In the genomic region with DNA sequence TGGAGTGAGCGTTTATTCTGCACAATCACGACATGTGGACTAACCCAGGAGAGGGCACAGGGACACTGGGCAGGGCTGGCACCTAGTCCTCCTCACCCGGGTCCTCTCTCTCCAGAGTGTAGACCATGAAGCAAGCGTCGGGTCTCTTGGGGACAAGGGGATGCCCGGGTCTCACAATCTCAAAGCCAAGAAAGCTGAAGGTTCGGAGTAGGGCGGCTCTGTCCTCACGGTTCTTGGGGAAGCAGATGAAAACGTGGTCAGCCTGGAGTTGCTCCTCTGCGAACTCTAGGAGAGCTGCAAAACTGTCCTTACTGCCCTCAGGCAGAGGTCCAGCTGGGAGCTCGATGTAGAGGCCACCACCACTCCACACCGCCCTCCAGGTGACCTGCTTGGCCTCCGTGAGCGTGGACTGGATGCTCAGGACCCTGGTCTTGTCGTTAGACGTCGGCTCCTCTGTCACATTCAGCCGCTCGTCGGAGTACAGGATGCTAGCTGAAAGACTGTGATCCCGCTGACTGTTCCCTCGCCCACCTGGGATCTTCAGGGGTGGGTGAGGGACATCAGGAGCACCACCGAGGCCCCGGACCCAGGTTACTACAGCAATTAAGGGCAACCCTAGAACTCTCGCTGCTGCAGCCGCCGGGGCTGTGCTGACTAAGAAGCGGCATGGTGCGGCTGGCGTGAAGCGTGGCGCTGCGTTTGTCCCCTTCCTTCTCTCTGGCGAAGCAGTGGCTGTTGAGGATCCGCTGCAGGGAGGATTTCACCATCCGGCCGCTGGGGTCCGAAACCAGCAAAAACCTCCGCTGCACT, we compare ENCODE assay signal across 8 mouse cellular contexts. TPM values are rescaled to one million over a fixed set of nuclear protein-coding genes. Genes with fewer than 3 reads are reported as not detected.
DNase-seq lines count a peak whose midpoint lies in the region; ATAC-seq and TF ChIP-seq lines count a peak whose summit lies in the region.
"Not testable (repeated sequence)": the region's sequence is repeated elsewhere in the genome, so short reads cannot be mapped to it uniquely, and the experiment has no call there.

No protein-coding gene starts in this region.

- not testable (repeated sequence) for DNase-seq in forebrain, embryonic 10.5 days (ENCODE audit: extremely low spot score, low spot score); limb, embryonic 14.5 days (ENCODE audit: low spot score); thymus, adult 2 months
- DNase-seq in intestine, embryonic 14.5 days (ENCODE audit: low spot score) = peak; percentile 51

- H3K27ac ChIP-seq in forebrain, embryonic 10.5 days; heart, embryonic 13.5 days (replicated peaks); intestine, embryonic 14.5 days (ENCODE audit: low read depth); limb, embryonic 14.5 days (replicated peaks; ENCODE audit: low read depth, low read length); neural tube, embryonic 12.5 days; thymus, adult 2 months (ENCODE audit: control insufficient read depth, insufficient read depth, low read length): not testable (repeated sequence)

- H3K9ac ChIP-seq in heart, embryonic 13.5 days = peak overlapping the region; percentile 67; the same call in 1 of the 2 replicates
- H3K9ac ChIP-seq in intestine, embryonic 14.5 days (ENCODE audit: low read length); limb, embryonic 14.5 days (ENCODE audit: low read depth, low read length, severe bottlenecking); neural tube, embryonic 12.5 days: not testable (repeated sequence)

- not testable (repeated sequence) for TF ChIP-seq POLR2A in limb, embryonic 14.5 days (IDR thresholded peaks at IDR 0.05; ENCODE audit: borderline replicate concordance, extremely low read depth, insufficient read depth, insufficient read length); thymus, adult 2 months (IDR thresholded peaks at IDR 0.05; ENCODE audit: control insufficient read depth, extremely low read depth, insufficient read depth, low read length, poor library complexity)

- not testable (repeated sequence) for TF ChIP-seq CTCF in thymus, adult 2 months (IDR thresholded peaks at IDR 0.05; ENCODE audit: borderline replicate concordance, control insufficient read depth, extremely low read depth, insufficient read depth, low read length, poor library complexity)

- peak overlapping the region; percentile 45 for H3K4me3 ChIP-seq in forebrain, embryonic 10.5 days
- peak overlapping the region; percentile 46 for H3K4me3 ChIP-seq in heart, embryonic 13.5 days
- H3K4me3 ChIP-seq in intestine, embryonic 14.5 days (ENCODE audit: low read depth, low read length) = peak overlapping the region; percentile 31
- H3K4me3 ChIP-seq in limb, embryonic 14.5 days (replicated peaks; ENCODE audit: low read length) = peak overlapping the region; percentile 25
- peak overlapping the region; percentile 22 for H3K4me3 ChIP-seq in neural tube, embryonic 12.5 days
- H3K4me3 ChIP-seq in thymus, adult 2 months (ENCODE audit: control insufficient read depth, insufficient read depth, low read length) = peak overlapping the region; percentile 4; the same call in 1 of the 2 replicates

- peak overlapping the region; percentile 73 for H3K4me2 ChIP-seq in heart, embryonic 13.5 days
- H3K4me2 ChIP-seq in intestine, embryonic 14.5 days (ENCODE audit: low read length) = peak overlapping the region; percentile 55
- H3K4me2 ChIP-seq in limb, embryonic 14.5 days (replicated peaks; ENCODE audit: low read depth, low read length, severe bottlenecking) = peak overlapping the region; percentile 43
- peak overlapping the region; percentile 56 for H3K4me2 ChIP-seq in neural tube, embryonic 12.5 days (replicated peaks)

- H3K4me1 ChIP-seq in forebrain, embryonic 10.5 days; heart, embryonic 13.5 days; intestine, embryonic 14.5 days (replicated peaks; ENCODE audit: control insufficient read depth, insufficient read depth, low read length); limb, embryonic 14.5 days (ENCODE audit: control insufficient read depth, insufficient read depth, low read length); neural tube, embryonic 12.5 days; thymus, adult 2 months (replicated peaks; ENCODE audit: control insufficient read depth, insufficient read depth, low read length): not testable (repeated sequence)

- H3K9me3 ChIP-seq in forebrain, embryonic 10.5 days; heart, embryonic 13.5 days; intestine, embryonic 14.5 days (ENCODE audit: control insufficient read depth, low read length); limb, embryonic 14.5 days (ENCODE audit: control insufficient read depth, low read length); neural tube, embryonic 12.5 days: not testable (repeated sequence)

- H3K27me3 ChIP-seq in forebrain, embryonic 10.5 days (ENCODE audit: poor library complexity, severe bottlenecking); heart, embryonic 13.5 days (replicated peaks); intestine, embryonic 14.5 days (replicated peaks; ENCODE audit: control insufficient read depth, insufficient read depth, low read length); limb, embryonic 14.5 days (ENCODE audit: control insufficient read depth, insufficient read depth, low read length); neural tube, embryonic 12.5 days (replicated peaks); thymus, adult 2 months (ENCODE audit: control insufficient read depth, insufficient read depth, low read length): not testable (repeated sequence)

- H3K36me3 ChIP-seq in forebrain, embryonic 10.5 days (replicated peaks); heart, embryonic 13.5 days; intestine, embryonic 14.5 days (ENCODE audit: control insufficient read depth, insufficient read depth, low read length); limb, embryonic 14.5 days (ENCODE audit: control insufficient read depth, insufficient read depth, low read length); neural tube, embryonic 12.5 days; thymus, adult 2 months (ENCODE audit: control insufficient read depth, insufficient read depth, low read length): not testable (repeated sequence)

- ATAC-seq in common myeloid progenitor, adult 5-6 weeks (replicated peaks; ENCODE audit: low read depth, poor library complexity, severe bottlenecking) = peak; percentile 96
- not testable (repeated sequence) for ATAC-seq in heart, embryonic 13.5 days (ENCODE audit: extremely low read depth, insufficient number of reproducible peaks, low FRiP score, low TSS enrichment)
- peak; percentile 72; the same call in 1 of the 2 replicates for ATAC-seq in intestine, embryonic 14.5 days (replicated peaks; ENCODE audit: low FRiP score, low TSS enrichment, low read depth)
- peak; percentile 67; the same call in 1 of the 2 replicates for ATAC-seq in limb, embryonic 14.5 days (ENCODE audit: low FRiP score, low read depth)
- peak; percentile 98 for ATAC-seq in megakaryocyte, adult 5-6 weeks (ENCODE audit: poor library complexity, severe bottlenecking)
- ATAC-seq in neural tube, embryonic 12.5 days (ENCODE audit: low FRiP score, low read depth) = peak; percentile 84

- 4% methylated on average over 37 of the region's 40 CpGs for WGBS in forebrain, embryonic 10.5 days
- WGBS in heart, embryonic 13.5 days = 4% methylated on average over 37 of the region's 40 CpGs
- WGBS in intestine, embryonic 14.5 days = 5% methylated on average over 33 of the region's 40 CpGs
- WGBS in limb, embryonic 14.5 days = 7% methylated on average over 20 of the region's 40 CpGs
- 5% methylated on average over 36 of the region's 40 CpGs for WGBS in neural tube, embryonic 12.5 days
- WGBS in thymus, adult 2 months = 15% methylated on average over 36 of the region's 40 CpGs

RNA-seq across cellular contexts. Expression of gene Riok2, which starts 28.5 kb away (rescaled TPM):
- 75.7 and 80.5 TPM in 2 replicates for total RNA-seq in common myeloid progenitor, adult 5-6 weeks (2017)
- 33.2 and 33.4 TPM in 2 replicates for polyA plus RNA-seq in forebrain, embryonic 10.5 days (2016; fragmentation: Nextera tagmentation; extraction: Ambion mirVana)
- 20.7 TPM in 2 replicates for polyA plus RNA-seq in heart, embryonic 13.5 days (2015; fragmentation: Nextera tagmentation; extraction: Ambion mirVana)
- 29.1 and 33.1 TPM in 2 replicates for polyA plus RNA-seq in intestine, embryonic 14.5 days (2014; fragmentation: Nextera tagmentation; extraction: Ambion mirVana)
- polyA plus RNA-seq in limb, embryonic 14.5 days (2012; rRNA removed) = 32.9 and 33.7 TPM in 2 replicates
- polyA plus RNA-seq in limb, embryonic 14.5 days (2014; fragmentation: Nextera tagmentation; extraction: Ambion mirVana) = 24.5 and 27.2 TPM in 2 replicates
- total RNA-seq in megakaryocyte, adult 5-6 weeks (2015) = 28.0 and 29.2 TPM in 2 replicates
- total RNA-seq in megakaryocyte, adult 5-6 weeks (2017) = 33.7 and 40.5 TPM in 2 replicates
- polyA plus RNA-seq in neural tube, embryonic 12.5 days (2016; fragmentation: Nextera tagmentation; extraction: Ambion mirVana) = 27.5 and 27.9 TPM in 2 replicates
- polyA plus RNA-seq in thymus, adult 2 months (2012; rRNA removed) = 7.4 and 10.2 TPM in 2 replicates

RNA-seq across cellular contexts. Expression of gene Lix1, which starts 56.9 kb away (rescaled TPM):
- not detected in 2 replicates for total RNA-seq in common myeloid progenitor, adult 5-6 weeks (2017)
- polyA plus RNA-seq in forebrain, embryonic 10.5 days (2016; fragmentation: Nextera tagmentation; extraction: Ambion mirVana) = 104 and 105 TPM in 2 replicates
- 2.6 and 3.5 TPM in 2 replicates for polyA plus RNA-seq in heart, embryonic 13.5 days (2015; fragmentation: Nextera tagmentation; extraction: Ambion mirVana)
- polyA plus RNA-seq in intestine, embryonic 14.5 days (2014; fragmentation: Nextera tagmentation; extraction: Ambion mirVana) = 4.1 and 5.8 TPM in 2 replicates
- 6.0 and 7.0 TPM in 2 replicates for polyA plus RNA-seq in limb, embryonic 14.5 days (2012; rRNA removed)
- polyA plus RNA-seq in limb, embryonic 14.5 days (2014; fragmentation: Nextera tagmentation; extraction: Ambion mirVana) = 7.6 and 8.6 TPM in 2 replicates
- not detected in 2 replicates for total RNA-seq in megakaryocyte, adult 5-6 weeks (2015)
- total RNA-seq in megakaryocyte, adult 5-6 weeks (2017) = not detected in 2 replicates
- polyA plus RNA-seq in neural tube, embryonic 12.5 days (2016; fragmentation: Nextera tagmentation; extraction: Ambion mirVana) = 20.3 and 26.8 TPM in 2 replicates
- 0.10 and 0.12 TPM in 2 replicates for polyA plus RNA-seq in thymus, adult 2 months (2012; rRNA removed)
